Mouse (Mus musculus) midbrain, embryonic 13.5 days (tissue): ENCODE data around the gene Sh3bp5l. TPM values are rescaled to one million over a fixed set of nuclear protein-coding genes. Genes with fewer than 3 reads are reported as not detected.
A peak's percentile ranks its signal among the peaks of the same experiment; 100 is the strongest.

Source experiments
- ATAC-seq: fragments of 200-750 bp; cut with Nextera tagmentation; 2 replicates; pipeline ENCODE4 v1.8.0; 2017; ENCODE audit warnings: mild to moderate bottlenecking, moderate TSS enrichment, moderate library complexity
- H3K27ac ChIP-seq: fragments of 300-500 bp; sonication (generic); 2 replicates; pipeline ENCODE4 v1.5.1; 2015; ENCODE audit warnings: inconsistent platforms, mild to moderate bottlenecking, moderate library complexity
- H3K27me3 ChIP-seq: fragments of 300-500 bp; sonication (generic); 2 replicates; pipeline ENCODE4 v1.6.1; 2015; ENCODE audit warnings: mild to moderate bottlenecking, inconsistent platforms
- H3K36me3 ChIP-seq: fragments of 300-500 bp; sonication (generic); 2 replicates; pipeline ENCODE4 v1.6.1; 2015; ENCODE audit warnings: mild to moderate bottlenecking, inconsistent platforms
- H3K4me1 ChIP-seq: fragments of 300-500 bp; sonication (generic); replicated peaks from 2 replicates; pipeline ENCODE4 v1.6.1; 2015; ENCODE audit warnings: inconsistent platforms
- H3K4me2 ChIP-seq: fragments of 300-500 bp; sonication (generic); replicated peaks from 2 replicates; pipeline ENCODE4 v1.6.1; 2015; ENCODE audit warnings: moderate library complexity, mild to moderate bottlenecking, inconsistent platforms
- H3K4me3 ChIP-seq: fragments of 300-500 bp; sonication (generic); replicated peaks from 2 replicates; pipeline ENCODE4 v1.5.1; 2015; ENCODE audit warnings: mild to moderate bottlenecking, inconsistent platforms
- H3K9ac ChIP-seq: fragments of 300-500 bp; sonication (generic); replicated peaks from 2 replicates; pipeline ENCODE4 v1.6.1; 2015; ENCODE audit warnings: mild to moderate bottlenecking, inconsistent platforms
- H3K9me3 ChIP-seq: fragments of 300-500 bp; sonication (generic); 2 replicates; pipeline ENCODE4 v1.6.1; 2016; ENCODE audit warnings: mild to moderate bottlenecking, inconsistent platforms
- WGBS: fragments of 180-500 bp; shearing (Covaris S2); methylation state at CpG from one replicate; pipeline ENCODE4 v1.1.7; 2015; 5-methylcytosine and 5-hydroxymethylcytosine counted together
- polyA plus RNA-seq: library from polyadenylated mRNA; unstranded; fragments of >200 nt; fragmentation: Nextera tagmentation; extraction: Ambion mirVana; gene quantifications from 2 replicates; pipeline ENCODE4 v1.2.1, GENCODE M21; 2015

The Sh3bp5l gene
- polyA plus RNA-seq, 1 experiment from 2014 or later, result 50.7 TPM

DNA sequence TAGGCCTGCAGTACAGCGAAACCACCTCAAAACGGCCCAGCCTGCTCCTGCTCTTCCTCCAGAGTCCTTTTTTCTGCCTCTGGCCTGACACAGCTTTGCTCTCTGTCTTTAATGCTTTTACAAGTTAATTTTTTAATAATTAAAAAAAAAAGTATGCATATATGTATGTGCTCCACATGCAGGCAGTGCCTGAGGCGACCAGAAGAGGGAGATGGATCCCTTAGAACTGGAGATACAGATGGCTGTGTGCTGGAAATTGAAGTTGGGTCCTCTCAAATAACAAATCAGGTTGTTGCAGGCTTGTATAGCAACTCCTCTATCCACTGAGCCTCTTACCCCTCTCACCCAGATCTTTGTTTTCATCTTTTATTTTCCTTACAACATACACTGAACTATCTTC is 3.7 kb upstream of the Sh3bp5l start:
- peaks cover 40% of the 10 kb centered on the region for H3K4me1 ChIP-seq
- H3K9me3 ChIP-seq, result no peaks in the 10 kb centered on the region
- ATAC-seq, result no peak
- H3K4me2 ChIP-seq, result no peak overlapping the region
- WGBS, result 94% methylated on average over 3 of the region's 3 CpGs
- H3K27me3 ChIP-seq, result no peaks in the 10 kb centered on the region
- no peak overlapping the region for H3K27ac ChIP-seq
- no peak overlapping the region for H3K4me3 ChIP-seq
- H3K36me3 ChIP-seq, result peaks cover 15% of the 10 kb centered on the region
- no peak overlapping the region for H3K9ac ChIP-seq

DNA sequence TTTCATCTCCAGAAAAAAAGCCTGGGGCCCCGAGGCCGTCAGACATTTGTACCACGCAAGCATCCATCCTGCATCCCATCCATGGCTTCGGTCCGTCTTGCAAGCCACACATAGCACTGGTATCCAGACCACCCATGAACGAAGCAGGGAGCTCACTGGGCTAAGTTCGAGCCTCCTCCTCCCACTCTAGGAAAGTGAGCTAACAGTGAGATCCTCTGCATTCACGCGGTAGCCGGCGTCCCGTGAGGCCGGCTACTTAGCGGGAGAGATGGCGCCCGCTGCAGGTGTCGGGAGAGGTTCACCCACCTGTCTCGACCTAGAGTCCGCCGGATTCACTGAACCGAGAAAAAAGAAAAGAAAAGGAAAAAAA is 633 bp upstream of the Sh3bp5l start:
- peak; percentile 53 for ATAC-seq
- Histone ChIP-seq H3K4me1 (peaks cover 47% of the 10 kb centered on the region), H3K4me3 (peak overlapping the region; percentile 84), H3K9ac (peak overlapping the region; percentile 87), H3K9me3 (no peaks in the 10 kb centered on the region), H3K4me2 (peak overlapping the region; percentile 99), H3K27me3 (no peaks in the 10 kb centered on the region), H3K36me3 (peaks cover 35% of the 10 kb centered on the region), H3K27ac (peak overlapping the region; percentile 72)
- under 1% methylated on average over 21 of the region's 21 CpGs for WGBS

DNA sequence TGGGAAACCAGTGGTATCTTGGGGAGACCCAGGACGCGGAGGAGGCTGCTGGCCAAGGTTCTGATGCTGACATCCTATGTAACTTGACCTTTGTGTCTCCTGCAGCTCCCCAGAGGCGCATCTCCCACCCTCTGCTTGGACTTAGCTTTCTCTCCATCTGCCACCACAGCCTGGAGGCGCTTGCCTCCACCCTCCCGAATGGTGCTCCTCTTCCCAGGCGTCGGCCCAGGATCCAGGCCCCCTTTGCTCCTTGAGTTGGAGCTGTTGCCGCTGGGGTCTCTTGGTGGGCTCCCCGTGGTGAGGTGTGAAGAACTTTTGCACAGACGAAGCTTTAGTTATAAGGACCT is 598 bp downstream of the Sh3bp5l start:
- Histone ChIP-seq H3K4me2 (peak overlapping the region; percentile 99), H3K4me1 (peaks cover 47% of the 10 kb centered on the region), H3K4me3 (peak overlapping the region; percentile 84), H3K9me3 (no peaks in the 10 kb centered on the region), H3K27me3 (no peaks in the 10 kb centered on the region), H3K9ac (peak overlapping the region; percentile 85), H3K36me3 (peaks cover 41% of the 10 kb centered on the region), H3K27ac (peak overlapping the region; percentile 55; the same call in 1 of the 2 replicates)
- WGBS, result 26% methylated on average over 10 of the region's 10 CpGs
- peak; percentile 21 for ATAC-seq

DNA sequence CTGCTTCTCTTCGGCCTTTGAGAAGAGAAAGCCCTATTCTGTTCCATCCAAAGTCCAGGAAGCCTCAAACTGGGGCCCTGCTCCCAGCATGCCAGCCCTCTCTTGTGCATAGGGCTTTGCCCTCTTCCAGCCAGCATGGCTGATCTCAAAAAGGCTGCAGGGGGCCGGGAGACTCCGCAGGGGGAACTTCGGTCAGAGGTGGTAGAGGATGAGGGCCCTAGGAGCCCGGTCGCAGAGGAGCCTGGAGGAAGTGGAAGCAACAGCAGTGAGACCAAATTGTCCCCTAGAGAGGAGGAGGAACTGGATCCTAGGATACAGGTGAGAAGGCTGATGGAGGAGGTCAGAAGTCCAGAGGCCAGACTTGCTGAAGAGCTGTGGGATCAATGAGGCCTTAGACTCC is 1.0 kb downstream of the Sh3bp5l start:
- no peak; the same call in 1 of the 2 replicates for ATAC-seq
- Histone ChIP-seq H3K36me3 (peaks cover 45% of the 10 kb centered on the region), H3K27me3 (no peaks in the 10 kb centered on the region), H3K4me3 (peak overlapping the region; percentile 84), H3K9ac (peak overlapping the region; percentile 85), H3K9me3 (no peaks in the 10 kb centered on the region), H3K27ac (no peak overlapping the region), H3K4me2 (peak overlapping the region; percentile 99), H3K4me1 (peaks cover 47% of the 10 kb centered on the region)
- 83% methylated on average over 6 of the region's 6 CpGs for WGBS

DNA sequence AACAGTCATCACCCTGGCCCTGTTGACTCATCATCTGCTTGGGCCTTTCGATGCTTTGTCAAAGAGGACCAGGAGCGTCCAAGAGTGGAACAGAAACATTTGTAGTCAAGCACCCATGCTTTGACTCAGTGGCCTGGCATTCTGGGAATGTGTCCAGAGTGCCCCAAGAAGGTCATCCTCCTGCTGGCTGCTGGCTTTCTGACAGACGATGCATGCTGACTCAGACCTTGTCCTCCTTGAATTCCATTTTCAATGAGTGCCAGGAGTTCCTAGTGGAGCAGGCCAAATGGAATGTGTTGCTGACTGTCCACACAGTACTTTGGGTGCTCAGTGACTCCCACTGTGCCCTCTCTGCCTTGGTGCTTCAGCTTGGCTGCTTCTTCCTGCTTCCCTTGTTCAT is 4.2 kb downstream of the Sh3bp5l start:
- Histone ChIP-seq H3K4me2 (no peak overlapping the region), H3K36me3 (peaks cover 57% of the 10 kb centered on the region), H3K4me1 (peaks cover 32% of the 10 kb centered on the region), H3K9ac (no peak overlapping the region), H3K9me3 (no peaks in the 10 kb centered on the region), H3K4me3 (no peak overlapping the region), H3K27me3 (no peaks in the 10 kb centered on the region), H3K27ac (no peak overlapping the region)
- no peak for ATAC-seq
- WGBS, result 88% methylated on average over 3 of the region's 3 CpGs

DNA sequence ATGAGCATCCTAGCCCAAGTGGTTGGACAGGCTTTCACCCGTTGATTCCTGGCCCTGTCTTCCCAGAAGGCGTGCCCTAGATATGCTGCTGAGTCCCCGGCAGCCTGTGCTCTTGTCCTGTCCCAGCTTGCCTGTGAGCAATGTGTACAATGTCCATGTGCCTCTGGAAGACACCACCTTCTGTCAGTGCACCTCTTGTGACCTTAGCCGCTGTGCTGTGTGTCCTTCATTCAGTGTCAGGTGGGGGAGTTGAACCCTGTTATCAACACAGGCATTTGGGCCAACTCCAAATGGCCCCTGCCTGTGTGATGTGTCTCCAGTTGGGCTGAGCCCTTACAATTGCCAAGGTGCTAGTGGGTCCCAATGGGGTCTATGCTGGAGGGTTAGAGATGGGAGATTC is 16.2 kb downstream of the Sh3bp5l start:
- 98% methylated on average over 4 of the region's 4 CpGs for WGBS
- H3K36me3 ChIP-seq, result peaks cover 54% of the 10 kb centered on the region
- H3K27ac ChIP-seq, result no peak overlapping the region
- no peaks in the 10 kb centered on the region for H3K4me1 ChIP-seq
- H3K9me3 ChIP-seq, result no peaks in the 10 kb centered on the region
- no peak overlapping the region for H3K4me2 ChIP-seq
- no peak overlapping the region for H3K4me3 ChIP-seq
- no peak for ATAC-seq
- H3K9ac ChIP-seq, result no peak overlapping the region
- H3K27me3 ChIP-seq, result no peaks in the 10 kb centered on the region

DNA sequence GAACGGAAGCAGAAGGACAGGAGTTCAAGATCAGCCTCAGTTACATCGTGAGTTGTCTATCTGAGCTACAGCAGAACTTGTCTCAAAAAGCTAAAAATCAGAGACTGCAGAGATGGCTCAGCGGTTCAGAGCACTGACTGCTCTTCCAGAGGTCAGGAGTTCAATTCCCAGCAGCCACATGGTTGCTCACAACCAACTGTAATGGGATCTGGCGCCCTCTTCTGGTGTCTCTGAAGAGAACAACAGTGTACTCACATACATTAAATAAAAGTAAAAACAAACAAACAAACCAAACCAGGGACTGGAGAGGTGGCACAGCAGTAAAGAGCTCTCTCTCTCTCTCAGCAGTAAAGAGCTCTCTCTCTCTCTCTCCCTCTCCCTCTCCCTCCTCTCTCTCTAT is 20.1 kb downstream of the Sh3bp5l start:
- Histone ChIP-seq H3K4me2 (no peak overlapping the region), H3K9ac (no peak overlapping the region), H3K4me3 (no peak overlapping the region), H3K27me3 (no peaks in the 10 kb centered on the region), H3K27ac (no peak overlapping the region), H3K36me3 (peaks cover 27% of the 10 kb centered on the region), H3K9me3 (no peaks in the 10 kb centered on the region), H3K4me1 (no peaks in the 10 kb centered on the region)
- whole genome bisulfite sequencing, result 69% methylated on average over 4 of the region's 4 CpGs
- no peak for ATAC-seq

DNA sequence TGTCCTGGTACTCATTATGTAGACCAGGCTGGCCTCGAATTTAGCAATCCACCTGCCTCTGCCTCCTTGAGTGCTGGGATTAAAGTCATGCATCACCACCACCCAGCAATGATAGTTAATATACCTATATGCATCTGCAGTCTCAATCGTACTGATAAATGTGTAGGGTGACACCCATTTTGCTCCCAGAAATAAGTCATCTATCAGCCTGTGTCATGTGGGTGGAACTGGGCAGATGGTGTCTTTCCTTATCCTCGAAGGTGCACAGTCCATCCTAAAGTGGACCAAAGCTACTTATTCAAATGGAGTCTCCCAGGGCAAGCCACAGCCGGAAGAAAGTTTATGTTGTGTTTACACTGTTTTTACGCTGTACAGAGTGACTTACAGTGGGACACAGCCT is 20.7 kb downstream of the Sh3bp5l start:
- no peaks in the 10 kb centered on the region for H3K9me3 ChIP-seq
- H3K4me3 ChIP-seq, result no peak overlapping the region
- ATAC-seq, result no peak
- H3K4me2 ChIP-seq, result no peak overlapping the region
- no peaks in the 10 kb centered on the region for H3K27me3 ChIP-seq
- H3K27ac ChIP-seq, result no peak overlapping the region
- H3K9ac ChIP-seq, result no peak overlapping the region
- H3K36me3 ChIP-seq, result peaks cover 22% of the 10 kb centered on the region
- H3K4me1 ChIP-seq, result no peaks in the 10 kb centered on the region
- WGBS, result 86% methylated on average over 5 of the region's 5 CpGs

DNA sequence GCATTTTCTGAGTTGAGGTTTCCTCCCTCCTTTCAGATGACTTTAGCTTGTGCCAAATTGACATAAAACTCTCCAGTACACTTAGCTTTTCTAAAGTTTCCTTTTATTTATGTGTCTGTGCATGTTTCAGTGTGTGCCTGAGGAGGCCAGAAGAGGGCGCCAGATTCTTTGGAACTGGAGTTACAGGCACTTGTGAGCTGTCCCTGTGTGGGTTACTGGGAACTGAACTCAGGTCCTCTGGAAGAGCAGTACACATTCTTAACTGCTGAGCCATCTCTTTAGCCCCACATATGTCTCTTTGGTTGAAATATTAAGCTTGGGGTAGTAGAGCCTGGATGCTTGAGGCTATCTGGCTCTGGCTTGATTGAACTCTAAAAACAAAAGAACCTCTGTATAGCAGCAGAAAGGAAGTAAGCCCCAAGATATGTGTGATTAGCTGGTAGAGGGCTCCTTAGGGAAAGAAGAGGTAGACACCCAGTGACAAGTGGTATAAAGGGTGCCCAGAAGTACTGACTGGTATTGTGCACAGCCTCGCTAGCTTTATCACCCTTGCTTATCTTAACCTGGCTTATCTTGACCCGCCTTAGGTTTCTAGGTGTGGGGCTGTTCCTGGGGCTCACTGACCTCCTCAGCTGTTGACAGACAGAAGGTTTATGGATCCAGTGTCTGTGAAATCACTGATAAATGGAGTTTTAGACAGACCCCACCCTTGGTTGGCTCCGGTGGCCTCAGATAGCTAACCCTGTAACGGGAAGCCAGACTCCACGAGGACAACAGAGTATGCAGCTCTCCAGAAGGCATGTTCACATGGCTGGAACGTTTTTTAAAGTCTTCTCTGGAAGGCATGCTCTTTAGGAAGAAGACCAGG is 22.4 kb downstream of the Sh3bp5l start:
- no peaks in the 10 kb centered on the region for H3K27me3 ChIP-seq
- no peak for ATAC-seq
- no peak overlapping the region for H3K4me2 ChIP-seq
- H3K9ac ChIP-seq, result no peak overlapping the region
- H3K4me1 ChIP-seq, result no peaks in the 10 kb centered on the region
- no peak overlapping the region for H3K27ac ChIP-seq
- WGBS, result 72% methylated on average over 7 of the region's 7 CpGs
- H3K4me3 ChIP-seq, result no peak overlapping the region
- peaks cover 4% of the 10 kb centered on the region for H3K36me3 ChIP-seq
- H3K9me3 ChIP-seq, result no peaks in the 10 kb centered on the region

DNA sequence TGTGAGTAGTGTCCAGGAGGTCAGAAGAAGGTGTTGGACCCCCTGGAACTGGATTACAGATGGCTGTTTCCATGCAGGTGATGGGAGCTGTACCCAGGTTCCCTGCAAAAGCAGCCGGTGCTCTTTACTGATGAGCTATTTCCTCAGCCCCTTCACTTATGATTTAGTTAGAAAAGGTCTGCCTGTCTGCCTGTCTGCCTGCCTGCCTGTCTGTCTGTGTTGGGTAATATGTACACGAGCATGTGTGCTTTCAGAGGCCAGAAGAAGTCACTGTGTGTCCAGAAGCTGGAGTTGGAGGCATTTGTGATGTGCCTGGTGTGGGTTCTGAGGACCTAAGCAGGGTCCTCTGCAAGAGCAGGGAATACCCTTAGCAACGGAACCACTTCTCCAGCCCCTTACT is 23.2 kb downstream of the Sh3bp5l start:
- Histone ChIP-seq H3K4me1 (no peaks in the 10 kb centered on the region), H3K36me3 (no peaks in the 10 kb centered on the region; the same call in 1 of the 2 replicates), H3K9ac (no peak overlapping the region), H3K27ac (no peak overlapping the region), H3K9me3 (no peaks in the 10 kb centered on the region), H3K4me2 (no peak overlapping the region), H3K27me3 (no peaks in the 10 kb centered on the region), H3K4me3 (no peak overlapping the region)
- no peak for ATAC-seq
- 78% methylated on average over 3 of the region's 3 CpGs for WGBS

DNA sequence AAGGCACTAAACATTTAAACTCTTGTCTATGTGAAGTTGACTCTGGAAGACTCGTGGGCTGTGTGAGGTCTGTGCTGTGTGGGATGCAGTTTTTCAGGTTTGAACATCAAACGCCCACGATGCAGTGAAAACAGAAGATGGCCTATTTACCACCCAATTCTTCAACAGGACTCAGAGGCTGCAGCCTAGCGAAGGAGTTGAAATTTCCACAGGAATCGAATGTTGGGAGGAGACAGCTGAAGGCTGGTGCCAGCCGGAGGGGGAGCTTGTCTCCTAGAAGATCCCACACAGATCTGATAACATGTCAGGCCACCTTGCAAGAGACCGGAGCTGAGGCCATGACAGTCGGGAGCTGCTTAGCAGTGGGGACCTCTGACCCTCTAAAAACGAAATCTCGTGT is 24.0 kb downstream of the Sh3bp5l start:
- Histone ChIP-seq H3K9me3 (no peaks in the 10 kb centered on the region), H3K4me2 (no peak overlapping the region), H3K4me3 (no peak overlapping the region), H3K27ac (no peak overlapping the region), H3K27me3 (no peaks in the 10 kb centered on the region), H3K36me3 (no peaks in the 10 kb centered on the region), H3K9ac (no peak overlapping the region), H3K4me1 (no peaks in the 10 kb centered on the region)
- ATAC-seq, result no peak
- WGBS, result 79% methylated on average over 10 of the region's 10 CpGs

DNA sequence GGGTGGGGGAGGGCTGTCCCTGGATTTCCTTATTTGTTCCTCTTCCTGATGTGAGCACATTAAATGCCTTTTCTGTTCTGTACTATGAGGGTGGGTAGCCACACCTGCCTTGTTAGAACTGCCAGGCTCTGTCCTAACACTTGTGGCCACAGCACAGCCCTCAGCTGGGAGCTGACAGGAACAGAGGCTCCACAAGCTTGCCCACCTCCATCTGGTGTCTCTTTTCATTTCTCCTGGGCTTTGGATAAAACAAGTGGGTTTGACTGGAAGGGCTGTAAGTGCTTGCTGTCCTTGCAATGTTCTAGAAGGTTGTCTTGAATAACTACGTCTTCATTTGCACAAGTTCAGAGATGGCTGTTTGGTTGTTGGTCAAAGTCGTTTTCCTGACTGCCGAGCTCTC is 24.4 kb downstream of the Sh3bp5l start:
- Histone ChIP-seq H3K27me3 (no peaks in the 10 kb centered on the region), H3K4me2 (no peak overlapping the region), H3K27ac (no peak overlapping the region), H3K9me3 (no peaks in the 10 kb centered on the region), H3K9ac (no peak overlapping the region), H3K4me3 (no peak overlapping the region), H3K4me1 (no peaks in the 10 kb centered on the region), H3K36me3 (no peaks in the 10 kb centered on the region)
- WGBS, result 86% methylated on average over 3 of the region's 3 CpGs
- ATAC-seq, result no peak

DNA sequence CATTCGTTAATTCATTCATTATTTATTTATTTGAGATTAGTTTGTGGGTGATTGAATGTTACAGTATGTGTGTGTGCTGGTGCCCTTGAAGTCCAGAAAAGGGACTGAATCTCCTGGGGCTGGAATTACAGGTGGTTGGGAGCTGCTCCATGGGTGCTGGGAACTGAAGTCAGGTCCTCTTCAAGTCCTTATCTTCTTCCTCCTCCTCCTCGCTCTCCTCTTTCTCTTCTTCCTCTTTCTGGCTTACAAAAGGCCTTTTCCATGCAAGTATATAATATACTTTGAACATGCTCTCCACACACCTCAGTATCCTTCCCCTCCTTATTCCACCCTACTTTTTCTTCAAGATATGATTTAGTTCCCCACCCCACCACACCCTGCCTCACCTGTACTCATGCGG is 26.5 kb downstream of the Sh3bp5l start:
- Histone ChIP-seq H3K27me3 (no peaks in the 10 kb centered on the region), H3K27ac (no peak overlapping the region), H3K9ac (no peak overlapping the region), H3K4me3 (no peak overlapping the region), H3K36me3 (no peaks in the 10 kb centered on the region), H3K4me1 (no peaks in the 10 kb centered on the region), H3K4me2 (no peak overlapping the region), H3K9me3 (no peaks in the 10 kb centered on the region)
- no peak for ATAC-seq
- WGBS, result 94% methylated on average over 3 of the region's 3 CpGs
